ENCODE assay signal across 8 mouse cellular contexts in genomic region chr2:30967352-30968327, GRCm38 (mm10). TPM values are rescaled to one million over a fixed set of nuclear protein-coding genes. Genes with fewer than 3 reads are reported as not detected.
DNase-seq lines count a peak whose midpoint lies in the region; ATAC-seq and TF ChIP-seq lines count a peak whose summit lies in the region.

Gene Tor1a (minus strand): TSS chr2:30967933.

- ATAC-seq in forebrain, embryonic 13.5 days = peak; percentile 96
- ATAC-seq in liver, postnatal 0 days = peak; percentile 90
- ATAC-seq in neural tube, embryonic 14.5 days (ENCODE audit: low read depth) = peak; percentile 94

- no peaks in the 10 kb centered on the region for H3K9me3 ChIP-seq in E14TG2a.4 (ENCODE audit: low read length)
- H3K9me3 ChIP-seq in forebrain, embryonic 13.5 days (replicated peaks) = no peaks in the 10 kb centered on the region
- no peaks in the 10 kb centered on the region for H3K9me3 ChIP-seq in liver, postnatal 0 days (ENCODE audit: low read length)
- H3K9me3 ChIP-seq in neural tube, embryonic 14.5 days (ENCODE audit: control insufficient read depth, low read length) = no peaks in the 10 kb centered on the region

- peak within 1 kb of the TSS; percentile 98 for H3K4me2 ChIP-seq in forebrain, embryonic 13.5 days
- H3K4me2 ChIP-seq in liver, postnatal 0 days (ENCODE audit: low read depth, low read length) = peak within 1 kb of the TSS; percentile 81
- H3K4me2 ChIP-seq in neural tube, embryonic 14.5 days (ENCODE audit: low read depth, low read length) = peak within 1 kb of the TSS; percentile 67

- DNase-seq in c-Kit-positive CD71-positive TER-119-positive erythroid progenitor cells, embryonic 14.5 days (ENCODE audit: low spot score) = peak; percentile 82
- DNase-seq in heart, postnatal 10 days = peak; percentile 92
- no peak for DNase-seq in large intestine, adult 2 months (ENCODE audit: low read depth, low spot score)
- DNase-seq in liver, postnatal 0 days = peak; percentile 91
- peak; percentile 89 for DNase-seq in testis, postnatal 10 days (ENCODE audit: low spot score)

- TF ChIP-seq EP300 in liver, postnatal 0 days (IDR thresholded peaks at IDR 0.05; ENCODE audit: low read depth) = peak; percentile 38; the same call in 1 of the 2 replicates

- peaks cover 41% of the 10 kb centered on the region for H3K4me1 ChIP-seq in E14TG2a.4 (replicated peaks; ENCODE audit: low read depth, low read length)
- peaks cover 28% of the 10 kb centered on the region for H3K4me1 ChIP-seq in forebrain, embryonic 13.5 days
- H3K4me1 ChIP-seq in liver, postnatal 0 days (ENCODE audit: insufficient read depth) = peaks cover 24% of the 10 kb centered on the region
- H3K4me1 ChIP-seq in neural tube, embryonic 14.5 days (ENCODE audit: control insufficient read depth, insufficient read depth, low read length) = peaks cover 17% of the 10 kb centered on the region

- H3K9ac ChIP-seq in forebrain, embryonic 13.5 days = peak within 1 kb of the TSS; percentile 97
- peak within 1 kb of the TSS; percentile 99 for H3K9ac ChIP-seq in liver, postnatal 0 days (replicated peaks)
- peak within 1 kb of the TSS; percentile 88 for H3K9ac ChIP-seq in neural tube, embryonic 14.5 days (replicated peaks; ENCODE audit: low read depth, low read length)

- intact Hi-C loops in heart, postnatal 10 days (cut with DNase I) = no loop called here

- H3K4me3 ChIP-seq in E14TG2a.4 (replicated peaks; ENCODE audit: low read length) = peak within 1 kb of the TSS; percentile 98
- H3K4me3 ChIP-seq in forebrain, embryonic 13.5 days = peak within 1 kb of the TSS; percentile 98
- H3K4me3 ChIP-seq in liver, postnatal 0 days (ENCODE audit: low read depth, low read length) = peak within 1 kb of the TSS; percentile 99
- H3K4me3 ChIP-seq in neural tube, embryonic 14.5 days (ENCODE audit: low read depth, low read length) = peak within 1 kb of the TSS; percentile 80

- H3K36me3 ChIP-seq in E14TG2a.4 (ENCODE audit: insufficient read depth, low read length) = peaks cover 59% of the 10 kb centered on the region
- H3K36me3 ChIP-seq in forebrain, embryonic 13.5 days (ENCODE audit: poor library complexity, severe bottlenecking) = peaks cover 47% of the 10 kb centered on the region
- H3K36me3 ChIP-seq in liver, postnatal 0 days (replicated peaks; ENCODE audit: insufficient read depth, low read length) = peaks cover 32% of the 10 kb centered on the region
- peaks cover 16% of the 10 kb centered on the region for H3K36me3 ChIP-seq in neural tube, embryonic 14.5 days (ENCODE audit: control insufficient read depth, insufficient read depth, low read length)

- H3K27ac ChIP-seq in forebrain, embryonic 13.5 days = peak within 1 kb of the TSS; percentile 61
- peak within 1 kb of the TSS; percentile 98 for H3K27ac ChIP-seq in liver, postnatal 0 days (ENCODE audit: low read depth)
- H3K27ac ChIP-seq in neural tube, embryonic 14.5 days (ENCODE audit: low read depth, low read length) = peak within 1 kb of the TSS; percentile 58

- H3K27me3 ChIP-seq in E14TG2a.4 (ENCODE audit: insufficient read depth, low read length) = no peaks in the 10 kb centered on the region
- H3K27me3 ChIP-seq in forebrain, embryonic 13.5 days = no peaks in the 10 kb centered on the region
- no peaks in the 10 kb centered on the region for H3K27me3 ChIP-seq in liver, postnatal 0 days (ENCODE audit: insufficient read depth, low read length)
- no peaks in the 10 kb centered on the region for H3K27me3 ChIP-seq in neural tube, embryonic 14.5 days (ENCODE audit: control insufficient read depth, insufficient read depth, low read length)

- TF ChIP-seq CTCF in E14TG2a.4 (conservative IDR thresholded peaks at IDR 0.05; ENCODE audit: low read length) = peak; percentile 17; the same call in 1 of the 2 replicates
- TF ChIP-seq CTCF in liver, postnatal 0 days (IDR thresholded peaks at IDR 0.05; ENCODE audit: low read depth) = 0 out of 2 replicates have a peak, but pooled peaks have one; percentile 9

- WGBS in forebrain, embryonic 13.5 days = 2% methylated on average over 59 of the region's 59 CpGs
- WGBS in large intestine, adult 2 months = 3% methylated on average over 59 of the region's 59 CpGs
- WGBS in liver, postnatal 0 days (ENCODE audit: insufficient replicate concordance) = 3% methylated on average over 57 of the region's 59 CpGs
- 2% methylated on average over 58 of the region's 59 CpGs for WGBS in neural tube, embryonic 14.5 days

RNA-seq across cellular contexts. Expression of gene Tor1a, which starts in this region (rescaled TPM):
- 95.0 and 105 TPM in 2 replicates for polyA plus RNA-seq in forebrain, embryonic 13.5 days (2015; fragmentation: Nextera tagmentation; extraction: Ambion mirVana)
- total RNA-seq in heart, postnatal 10 days (2021) = 10 to 100 TPM; 18.9 to 20.7 TPM
- 51.1 and 58.2 TPM in 2 replicates for polyA plus RNA-seq in large intestine, adult 2 months (2012; rRNA removed)
- polyA plus RNA-seq in liver, postnatal 0 days (2015; fragmentation: Nextera tagmentation; extraction: Ambion mirVana) = 82.9 and 95.5 TPM in 2 replicates
- 81.5 and 93.1 TPM in 2 replicates for polyA plus RNA-seq in neural tube, embryonic 14.5 days (2014; fragmentation: Nextera tagmentation; extraction: Ambion mirVana)
